Mouse (Mus musculus): Measurements from ENCODE around the gene Olfml2a.

Gene Olfml2a

DNA sequence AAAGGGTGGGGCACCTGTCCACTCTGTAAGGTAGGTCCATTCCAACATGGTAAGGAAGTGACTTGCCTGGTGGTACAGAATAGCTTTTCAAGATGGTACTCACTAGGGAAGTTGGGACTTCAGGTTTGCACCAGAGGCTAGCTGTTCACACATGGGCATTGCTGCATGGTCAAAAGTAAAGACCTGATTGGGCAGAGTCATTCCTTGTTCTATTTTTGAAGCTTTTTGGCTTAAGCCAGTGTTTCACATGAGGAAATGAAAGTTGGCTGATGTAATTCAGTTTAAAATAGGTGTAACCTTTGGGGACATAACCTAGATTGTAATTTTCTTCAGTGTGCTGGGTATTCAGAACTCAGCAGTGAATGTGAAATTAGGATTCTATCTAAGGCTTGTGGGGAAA is 79.5 kb downstream of the Olfml2a start:
- DNase-seq (ENCODE audit: low read depth, low spot score), result no peak

DNA sequence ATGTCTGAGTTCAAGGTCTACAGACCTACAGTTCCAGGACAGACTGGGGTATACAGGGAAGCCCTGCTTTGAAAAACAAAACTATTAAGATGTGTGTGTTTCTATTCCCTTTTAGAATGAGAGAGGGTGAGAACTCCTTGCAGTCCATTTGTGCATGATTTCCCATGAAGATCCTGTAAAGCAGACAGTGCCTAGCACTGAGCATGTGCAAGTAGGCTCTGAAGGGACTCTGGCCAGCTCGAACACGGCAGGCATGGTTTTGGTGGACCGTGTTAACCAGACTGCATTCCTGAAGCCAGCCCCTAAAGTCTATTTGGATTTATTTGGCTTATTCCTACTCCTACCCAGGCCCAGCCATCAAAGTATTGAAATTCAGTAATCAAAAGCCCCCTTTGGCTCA is 80.2 kb downstream of the Olfml2a start:
- no peak for DNase-seq (ENCODE audit: low read depth, low spot score)

DNA sequence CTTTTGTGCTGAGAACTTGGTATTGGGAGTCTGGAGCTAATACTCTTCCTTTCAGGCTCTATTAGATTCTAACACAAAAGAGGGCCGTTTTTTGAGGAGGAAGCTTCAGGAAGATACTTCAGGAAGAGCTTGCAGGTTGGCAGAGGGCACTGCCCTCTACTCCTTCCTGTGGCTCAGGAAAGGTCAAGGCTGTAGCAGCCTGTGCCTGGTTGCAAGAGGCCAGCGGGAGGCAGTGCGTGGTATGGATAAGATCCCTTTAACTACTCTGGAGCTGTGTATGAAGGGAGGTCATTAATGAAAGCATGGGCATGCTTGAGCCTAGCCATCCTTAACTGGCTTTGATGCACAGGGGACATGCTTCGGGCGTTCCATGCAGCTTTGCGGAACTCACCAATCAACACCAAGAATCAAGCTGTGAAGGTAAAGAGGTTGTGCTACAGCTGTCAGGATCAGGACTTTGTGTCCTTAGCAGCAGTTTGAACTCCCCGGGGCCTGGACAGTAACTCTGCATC is 81.0 kb downstream of the Olfml2a start:
- DNase-seq (ENCODE audit: low read depth, low spot score), result no peak

Measured in ES-CJ7 (cell line).